Mouse (Mus musculus): Measurements from ENCODE around the gene Ctnnbip1. TPM values are rescaled to one million over a fixed set of nuclear protein-coding genes. Genes with fewer than 3 reads are reported as not detected.

Gene Ctnnbip1
- total RNA-seq, 2 experiments from 2014 or later = 40.3 to 41.9 TPM

- DNase-seq (ENCODE audit: low spot score in 2 of 2) = peak in 1 of 2 experiments; percentile 66
- intact Hi-C loops (cut with DNase I) = loop anchor here (5.0 kb wide), 1 partner anchor 33 kb away; the partner anchor contains the start of gene Clstn1
Measured at GRCm38 (mm10) chr4:149553834-149554233, 35.8 kb downstream of the Ctnnbip1 start.

GRCm38 (mm10) chr4:149556111-149556510 lies 38.1 kb downstream of the Ctnnbip1 start:
- intact Hi-C loops (cut with DNase I) = no loop called here
- DNase-seq (ENCODE audit: low spot score in 2 of 2) = peak; percentile 80 to 97

GRCm38 (mm10) chr4:149557905-149558304 lies 39.9 kb downstream of the Ctnnbip1 start:
- DNase-seq (ENCODE audit: low spot score in 2 of 2) = no peak
- intact Hi-C loops (cut with DNase I) = no loop called here

GRCm38 (mm10) chr4:149558389-149558788 lies 40.4 kb downstream of the Ctnnbip1 start:
- intact Hi-C loops (cut with DNase I) = no loop called here
- DNase-seq (ENCODE audit: low spot score in 2 of 2) = no peak

GRCm38 (mm10) chr4:149561392-149561791 lies 43.4 kb downstream of the Ctnnbip1 start:
- DNase-seq (ENCODE audit: low spot score in 2 of 2) = peak; percentile 48 to 90
- intact Hi-C loops (cut with DNase I) = no loop called here

GRCm38 (mm10) chr4:149561986-149562904 lies 44.2 kb downstream of the Ctnnbip1 start:
- DNase-seq (ENCODE audit: low spot score in 2 of 2) = peak; percentile 82 to 97
- intact Hi-C loops (cut with DNase I) = loop anchor here (1.0 kb wide), 1 partner anchor 25 kb away; no protein-coding TSS in a partner anchor

GRCm38 (mm10) chr4:149562905-149563347 lies 44.9 kb downstream of the Ctnnbip1 start:
- peak in 1 of 2 experiments; percentile 76 for DNase-seq (ENCODE audit: low spot score in 2 of 2)
- intact Hi-C loops (cut with DNase I) = loop anchor here (1.0 kb wide), 1 partner anchor 24 kb away; no protein-coding TSS in a partner anchor

- intact Hi-C loops (cut with DNase I) = no loop called here
- DNase-seq (ENCODE audit: low spot score in 2 of 2) = no peak
Measured at GRCm38 (mm10) chr4:149563941-149564361, 45.9 kb downstream of the Ctnnbip1 start.

- peak; percentile 59 to 89 for DNase-seq (ENCODE audit: low spot score in 2 of 2)
- intact Hi-C loops (cut with DNase I) = no loop called here
Measured at GRCm38 (mm10) chr4:149564452-149565407, 46.7 kb downstream of the Ctnnbip1 start.

- no peak for DNase-seq (ENCODE audit: low spot score in 2 of 2)
- intact Hi-C loops (cut with DNase I) = no loop called here
Measured at GRCm38 (mm10) chr4:149567432-149568026, 49.5 kb downstream of the Ctnnbip1 start.

GRCm38 (mm10) chr4:149568622-149569021 lies 50.6 kb downstream of the Ctnnbip1 start:
- intact Hi-C loops (cut with DNase I) = no loop called here

GRCm38 (mm10) chr4:149569781-149570497 lies 51.9 kb downstream of the Ctnnbip1 start:
- peak in 1 of 2 experiments; percentile 90 for DNase-seq (ENCODE audit: low spot score in 2 of 2)
- intact Hi-C loops (cut with DNase I) = loop anchor here (1.0 kb wide), 1 partner anchor 16 kb away; the partner anchor contains the start of gene Clstn1

More at GRCm38 (mm10) chr4:149568622-149569021, 50.6 kb downstream of the Ctnnbip1 start:
- no peak for DNase-seq (ENCODE audit: low spot score in 2 of 2)

GRCm38 (mm10) chr4:149570498-149570863 lies 52.4 kb downstream of the Ctnnbip1 start:
- DNase-seq (ENCODE audit: low spot score in 2 of 2) = no peak
- intact Hi-C loops (cut with DNase I) = loop anchor here (1.0 kb wide), 1 partner anchor 16 kb away; the partner anchor contains the start of gene Clstn1

GRCm38 (mm10) chr4:149571209-149571608 lies 53.2 kb downstream of the Ctnnbip1 start:
- DNase-seq (ENCODE audit: low spot score in 2 of 2) = no peak
- intact Hi-C loops (cut with DNase I) = no loop called here

- no peak for DNase-seq (ENCODE audit: low spot score in 2 of 2)
- intact Hi-C loops (cut with DNase I) = no loop called here
Measured at GRCm38 (mm10) chr4:149571651-149572149, 53.7 kb downstream of the Ctnnbip1 start.

- no peak for DNase-seq (ENCODE audit: low spot score in 2 of 2)
- intact Hi-C loops (cut with DNase I) = no loop called here
Measured at GRCm38 (mm10) chr4:149572446-149572845, 54.4 kb downstream of the Ctnnbip1 start.

- intact Hi-C loops (cut with DNase I) = no loop called here
- no peak for DNase-seq (ENCODE audit: low spot score in 2 of 2)
Measured at GRCm38 (mm10) chr4:149572851-149573250, 54.8 kb downstream of the Ctnnbip1 start.

GRCm38 (mm10) chr4:149574391-149574821 lies 56.4 kb downstream of the Ctnnbip1 start:
- intact Hi-C loops (cut with DNase I) = no loop called here
- DNase-seq (ENCODE audit: low spot score in 2 of 2) = no peak
